Mouse (Mus musculus): ENCODE measurements around the gene Adra1d.

The Adra1d gene

DNA sequence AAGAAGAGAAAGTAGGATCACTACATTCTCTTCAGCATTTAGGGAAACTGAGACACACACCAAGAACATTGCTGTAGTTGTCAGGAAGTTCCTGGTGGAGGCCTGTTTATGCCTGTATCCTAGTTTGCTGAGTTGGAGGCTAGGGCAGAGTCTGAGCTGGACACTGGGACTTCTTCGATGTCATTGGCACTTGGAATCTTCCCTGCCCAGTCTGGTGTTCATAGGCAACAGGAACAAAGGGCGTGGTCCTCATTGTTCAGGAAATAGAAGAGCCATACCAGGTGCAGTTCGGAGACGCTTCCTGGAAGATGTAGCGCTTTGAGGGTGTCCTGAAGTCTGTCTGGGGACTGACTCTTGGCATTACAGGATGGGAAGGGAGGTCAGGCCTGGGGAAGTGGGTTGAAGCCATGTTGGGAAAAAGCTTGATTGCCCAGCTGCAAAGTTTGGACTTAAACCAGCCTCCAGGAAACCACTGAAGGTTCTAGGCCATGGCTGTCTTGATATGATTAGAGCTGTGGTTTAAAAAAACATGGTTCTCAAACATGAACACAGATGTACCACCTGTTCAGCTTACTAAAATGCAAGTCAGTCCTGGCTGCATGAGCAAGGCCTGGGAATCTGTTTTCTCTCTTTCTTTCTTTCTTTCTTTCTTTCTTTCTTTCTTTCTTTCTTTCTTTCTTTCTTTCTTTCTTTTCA lies 65.8 kb downstream of the Adra1d start:
- no peak for DNase-seq (ENCODE audit: extremely low spot score)

Data from embryo, embryonic 9.5 days (tissue).